Mouse (Mus musculus) heart, postnatal 0 days (tissue): ENCODE results near the gene Pfdn6.

ENCODE experiments used
- CTCF ChIP-seq: IDR thresholded peaks from 2 replicates; pipeline ENCODE4 v1.5.1; 2016; ENCODE audit warnings: antibody characterized with exemption, control low read depth, low read depth
- EP300 ChIP-seq: IDR thresholded peaks from 2 replicates; pipeline ENCODE4 v1.6.1; 2016; ENCODE audit warnings: antibody characterized with exemption, low read depth

- TF ChIP-seq EP300, result no peak
- no peak for TF ChIP-seq CTCF
These were observed 26.9 kb downstream of the Pfdn6 start for GRCm38 (mm10) chr17:33913264-33913663.
